In the genomic region with DNA sequence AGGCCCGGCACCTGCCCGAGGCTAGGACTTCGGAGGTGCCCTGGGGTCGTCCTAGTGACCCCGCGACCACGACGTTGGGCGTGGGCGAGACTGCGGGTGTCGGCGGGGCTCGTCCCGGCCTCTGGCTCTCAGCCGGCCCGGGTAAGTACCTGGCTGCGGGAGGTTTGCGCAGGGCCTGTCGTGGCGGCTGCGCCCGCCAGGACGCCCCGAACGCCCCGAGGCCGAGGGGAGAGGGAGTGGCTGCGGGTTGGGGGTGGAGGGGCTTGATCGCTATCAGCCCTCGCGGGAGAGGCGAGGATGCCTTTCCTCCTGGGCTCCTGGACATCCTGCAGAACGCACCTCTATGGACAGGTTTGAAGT, we compare ENCODE assay signal across 8 mouse cellular contexts. TPM values are rescaled to one million over a fixed set of nuclear protein-coding genes. Genes with fewer than 3 reads are reported as not detected.
A peak's percentile ranks its signal among the peaks of the same experiment; 100 is the strongest.
DNase-seq lines count a peak whose midpoint lies in the region; ATAC-seq and TF ChIP-seq lines count a peak whose summit lies in the region.

No protein-coding gene starts in this region.

- no peaks in the 10 kb centered on the region for H3K36me3 ChIP-seq in heart, embryonic 16.5 days (ENCODE audit: control insufficient read depth, insufficient read depth)
- H3K36me3 ChIP-seq in liver, embryonic 13.5 days: no peaks in the 10 kb centered on the region
- H3K36me3 ChIP-seq in neural tube, embryonic 14.5 days (ENCODE audit: control insufficient read depth, insufficient read depth, low read length): no peaks in the 10 kb centered on the region

- no peaks in the 10 kb centered on the region for H3K9me3 ChIP-seq in heart, embryonic 16.5 days (replicated peaks; ENCODE audit: control insufficient read depth, low read length)
- no peaks in the 10 kb centered on the region for H3K9me3 ChIP-seq in liver, embryonic 13.5 days (replicated peaks)
- H3K9me3 ChIP-seq in neural tube, embryonic 14.5 days (ENCODE audit: control insufficient read depth, low read length): no peaks in the 10 kb centered on the region

- TF ChIP-seq POLR2A in bone marrow, adult 2 months (IDR thresholded peaks at IDR 0.05; ENCODE audit: borderline replicate concordance, control insufficient read depth, low read depth, low read length): no peak

- intact Hi-C loops in gastrocnemius, postnatal 14 days (cut with DNase I; ENCODE audit: low total_unique reads): no loop called here

- H3K27me3 ChIP-seq in heart, embryonic 16.5 days (ENCODE audit: control insufficient read depth, insufficient read depth, low read length): no peaks in the 10 kb centered on the region
- H3K27me3 ChIP-seq in liver, embryonic 13.5 days: no peaks in the 10 kb centered on the region
- H3K27me3 ChIP-seq in neural tube, embryonic 14.5 days (ENCODE audit: control insufficient read depth, insufficient read depth, low read length): no peaks in the 10 kb centered on the region

- DNase-seq in gastrocnemius, postnatal 14 days: peak; percentile 4
- no peak for DNase-seq in gastrocnemius, postnatal 10 days
- DNase-seq in 3134 (ENCODE audit: extremely low read depth, insufficient read length, low spot score): peak; percentile 53
- peak; percentile 24 for DNase-seq in liver, embryonic 13.5 days
- DNase-seq in adrenal gland, postnatal 4 days (ENCODE audit: low spot score in 2 of 2): no peak

- peak overlapping the region; percentile 90 for H3K9ac ChIP-seq in heart, embryonic 16.5 days (ENCODE audit: low read length)
- H3K9ac ChIP-seq in liver, embryonic 13.5 days: peak overlapping the region; percentile 92
- peak overlapping the region; percentile 69 for H3K9ac ChIP-seq in neural tube, embryonic 14.5 days (replicated peaks; ENCODE audit: low read depth, low read length)

- WGBS in bone marrow, adult 2 months: 19% methylated on average over 26 of the region's 34 CpGs
- 13% methylated on average over 25 of the region's 34 CpGs for WGBS in heart, embryonic 16.5 days
- 14% methylated on average over 30 of the region's 34 CpGs for WGBS in liver, embryonic 13.5 days (ENCODE audit: insufficient replicate concordance)
- WGBS in neural tube, embryonic 14.5 days: 13% methylated on average over 7 of the region's 34 CpGs

- ATAC-seq in heart, embryonic 16.5 days (replicated peaks; ENCODE audit: extremely low read depth, insufficient read depth, low FRiP score): peak; percentile 42
- ATAC-seq in liver, embryonic 13.5 days (ENCODE audit: low read depth): peak; percentile 48
- peak; percentile 82 for ATAC-seq in neural tube, embryonic 14.5 days (ENCODE audit: low read depth)

- H3K4me1 ChIP-seq in bone marrow, adult 2 months (ENCODE audit: control insufficient read depth, insufficient read depth, low read length): no peaks in the 10 kb centered on the region
- H3K4me1 ChIP-seq in heart, embryonic 16.5 days (ENCODE audit: control insufficient read depth, insufficient read depth, low read length): 0 out of 2 replicates have a peak, but pooled peaks cover 2% of the 10 kb centered on the region
- H3K4me1 ChIP-seq in liver, embryonic 13.5 days (replicated peaks): peaks cover 23% of the 10 kb centered on the region
- no peaks in the 10 kb centered on the region for H3K4me1 ChIP-seq in neural tube, embryonic 14.5 days (ENCODE audit: control insufficient read depth, insufficient read depth, low read length)

- no peak for TF ChIP-seq CTCF in bone marrow, adult 2 months (IDR thresholded peaks at IDR 0.05; ENCODE audit: control insufficient read depth, insufficient read depth, low read length)

- H3K4me3 ChIP-seq in bone marrow, adult 2 months (replicated peaks; ENCODE audit: control insufficient read depth, low read depth, low read length): peak overlapping the region; percentile 88
- H3K4me3 ChIP-seq in heart, embryonic 16.5 days (ENCODE audit: low read length): peak overlapping the region; percentile 78
- peak overlapping the region; percentile 79 for H3K4me3 ChIP-seq in liver, embryonic 13.5 days (replicated peaks)
- peak overlapping the region; percentile 58 for H3K4me3 ChIP-seq in neural tube, embryonic 14.5 days (ENCODE audit: low read depth, low read length)

- H3K4me2 ChIP-seq in heart, embryonic 16.5 days (ENCODE audit: low read depth, low read length): peak overlapping the region; percentile 64
- peak overlapping the region; percentile 60 for H3K4me2 ChIP-seq in liver, embryonic 13.5 days
- H3K4me2 ChIP-seq in neural tube, embryonic 14.5 days (ENCODE audit: low read depth, low read length): peak overlapping the region; percentile 47

- peak overlapping the region; percentile 89 for H3K27ac ChIP-seq in bone marrow, adult 2 months (ENCODE audit: control insufficient read depth, insufficient read depth, low read depth, low read length, poor library complexity)
- peak overlapping the region; percentile 53 for H3K27ac ChIP-seq in heart, embryonic 16.5 days (ENCODE audit: low read length)
- H3K27ac ChIP-seq in liver, embryonic 13.5 days: peak overlapping the region; percentile 94
- H3K27ac ChIP-seq in neural tube, embryonic 14.5 days (ENCODE audit: low read depth, low read length): peak overlapping the region; percentile 69

RNA-seq across cellular contexts. Expression of gene Tab3, which starts 0.3 kb away (rescaled TPM):
- total RNA-seq in gastrocnemius, postnatal 14 days (2021): 1 to 10 TPM; 3.8 to 4.8 TPM
- total RNA-seq in gastrocnemius, postnatal 10 days (2021): 1 to 10 TPM; 3.9 to 4.4 TPM
- 7.3 and 9.8 TPM in 2 replicates for polyA plus RNA-seq in bone marrow, adult 2 months (2011; ENCODE audit: insufficient read depth, insufficient read length, low replicate concordance, missing spikeins)
- 3.2 and 3.6 TPM in 2 replicates for polyA plus RNA-seq in heart, embryonic 16.5 days (2015; fragmentation: Nextera tagmentation; extraction: Ambion mirVana)
- 4.8 and 8.0 TPM in 2 replicates for polyA plus RNA-seq in liver, embryonic 13.5 days (2015; fragmentation: Nextera tagmentation; extraction: Ambion mirVana)
- polyA plus RNA-seq in neural tube, embryonic 14.5 days (2014; fragmentation: Nextera tagmentation; extraction: Ambion mirVana): 8.5 and 9.6 TPM in 2 replicates
- total RNA-seq in adrenal gland, postnatal 4 days (2021): 10 to 100 TPM; 13.8 to 15.0 TPM

Comparison
In these comparisons a context has a peak if more than half of its experiments do, and no peak if none do; other contexts are left out.
1. DNase-seq: peak in gastrocnemius, postnatal 14 days (single experiment), 3134 (single experiment) and liver, embryonic 13.5 days (single experiment); none in gastrocnemius, postnatal 10 days (single experiment) and adrenal gland, postnatal 4 days (0 of 2).
2. Peak in every context shown above with its lines, with median percentiles within 50 percentile points of each other: H3K27ac ChIP-seq, H3K4me3 ChIP-seq, ATAC-seq, H3K4me2 ChIP-seq and H3K9ac ChIP-seq.